Comparison of ENCODE assay signal across 15 mouse cellular contexts in genomic region chr7:133891796-133892195, GRCm38 (mm10).
"Had no signal": no experiment of that assay in that cellular context is flagged by ENCODE, and none has a peak within 500 bp of the region (broad histone marks: within the 10 kb centered on the region; RNA-seq: fewer than 3 reads in every experiment).

No protein-coding gene starts in this region.

- H3K27ac ChIP-seq: kidney, embryonic 15.5 days; left cerebral cortex, adult 2 months; liver, embryonic 13.5 days; midbrain, embryonic 12.5 days had no signal

- H3K4me3 ChIP-seq: kidney, embryonic 15.5 days; left cerebral cortex, adult 2 months; liver, embryonic 13.5 days; midbrain, embryonic 12.5 days; myocyte had no signal

- H3K4me2 ChIP-seq: kidney, embryonic 15.5 days; liver, embryonic 13.5 days; midbrain, embryonic 12.5 days had no signal

- H3K36me3 ChIP-seq: kidney, embryonic 15.5 days; liver, embryonic 13.5 days; midbrain, embryonic 12.5 days had no signal

- DNase-seq: kidney, adult 8-10 months; kidney, postnatal 10 days; kidney, postnatal 36 days; layer of hippocampus, postnatal 36 days; liver, embryonic 13.5 days; lung, adult 2 months; lung, postnatal 14 days; lung, postnatal 4 days; thymus, adult 18-20 months; thymus, postnatal 36 days had no signal

- H3K9ac ChIP-seq: kidney, embryonic 15.5 days; liver, embryonic 13.5 days; midbrain, embryonic 12.5 days had no signal

- H3K27me3 ChIP-seq: kidney, embryonic 15.5 days; liver, embryonic 13.5 days; midbrain, embryonic 12.5 days had no signal

- ATAC-seq: midbrain, embryonic 16.5 days had no signal

- H3K4me1 ChIP-seq: kidney, embryonic 15.5 days; liver, embryonic 13.5 days; midbrain, embryonic 12.5 days had no signal

- H3K9me3 ChIP-seq: kidney, embryonic 15.5 days; liver, embryonic 13.5 days; midbrain, embryonic 12.5 days had no signal
